Mouse (Mus musculus): ENCODE results near the gene Mmd2. TPM values are rescaled to one million over a fixed set of nuclear protein-coding genes. Genes with fewer than 3 reads are reported as not detected.

Mmd2 gene
- polyA plus RNA-seq, 1 experiment from 2014 or later, result 1.7 TPM

DNA sequence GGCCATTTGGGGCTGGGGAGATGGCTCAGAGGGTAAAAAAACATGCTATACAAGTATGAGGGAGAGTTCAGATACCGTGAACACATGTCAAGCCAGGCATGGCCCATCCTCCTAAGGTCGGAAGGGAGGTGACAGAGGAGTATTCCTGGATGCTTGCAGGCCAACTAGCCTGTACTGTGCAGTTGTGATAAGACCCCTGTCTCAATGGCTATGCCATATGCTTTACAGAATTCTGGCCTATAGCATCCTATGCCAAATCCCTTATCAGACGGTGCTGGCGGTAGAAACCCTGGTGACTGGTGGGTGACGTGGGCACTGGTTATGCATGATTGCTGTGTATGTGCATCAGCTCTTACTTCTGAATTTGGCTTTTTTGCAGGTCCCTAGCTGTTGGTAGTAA lies 29.2 kb upstream of the Mmd2 start:
- WGBS, result 91% methylated on average over 5 of the region's 5 CpGs
- Histone ChIP-seq H3K4me2 (ENCODE audit: low read length) (no peak overlapping the region), H3K4me1 (replicated peaks; ENCODE audit: control insufficient read depth, insufficient read depth, low read length) (no peaks in the 10 kb centered on the region), H3K27ac (ENCODE audit: low read depth) (no peak overlapping the region), H3K4me3 (ENCODE audit: low read depth, low read length) (no peak overlapping the region), H3K27me3 (replicated peaks; ENCODE audit: control insufficient read depth, insufficient read depth, low read length) (no peaks in the 10 kb centered on the region), H3K9me3 (ENCODE audit: control insufficient read depth, low read length) (no peaks in the 10 kb centered on the region), H3K9ac (ENCODE audit: low read length) (no peak overlapping the region), H3K36me3 (ENCODE audit: control insufficient read depth, insufficient read depth, low read length) (peaks cover 59% of the 10 kb centered on the region)
- DNase-seq (ENCODE audit: low spot score) (no peak), ATAC-seq (replicated peaks; ENCODE audit: low FRiP score, low TSS enrichment, low read depth) (no peak)

DNA sequence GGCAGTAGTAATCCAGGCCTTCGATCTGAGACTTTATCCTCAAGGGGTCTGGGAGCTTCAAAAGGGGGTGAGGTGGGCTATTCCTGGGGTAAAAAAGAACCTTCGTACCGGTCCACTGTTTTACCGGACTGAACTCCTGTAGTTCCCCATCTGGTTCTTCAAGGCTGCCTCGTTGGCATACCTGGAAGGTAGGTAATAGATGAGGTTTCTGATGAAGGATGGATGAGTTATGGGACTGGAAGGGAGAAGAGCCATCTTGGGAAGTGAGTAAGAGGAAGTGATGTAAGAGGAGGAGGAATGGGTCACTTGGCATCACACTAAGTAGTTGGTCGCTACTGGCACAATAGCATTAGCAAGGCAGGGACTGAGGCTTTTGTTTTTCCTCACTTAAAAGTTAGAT lies 21.6 kb upstream of the Mmd2 start:
- Histone ChIP-seq H3K27ac (ENCODE audit: low read depth) (no peak overlapping the region), H3K4me1 (replicated peaks; ENCODE audit: control insufficient read depth, insufficient read depth, low read length) (peaks cover 5% of the 10 kb centered on the region; the same call in 1 of the 2 replicates)

GRCm38 (mm10) chr5:142629663-142630025 lies 21.0 kb upstream of the Mmd2 start:
- under 1% methylated on average over 40 of the region's 41 CpGs for WGBS
- no peaks in the 10 kb centered on the region for H3K9me3 ChIP-seq (ENCODE audit: control insufficient read depth, low read length)

More for the DNA sequence above, 21.6 kb upstream of the Mmd2 start:
- WGBS, result 13% methylated on average over 6 of the region's 6 CpGs
- ATAC-seq (replicated peaks; ENCODE audit: low FRiP score, low TSS enrichment, low read depth) (no peak), DNase-seq (ENCODE audit: low spot score) (peak; percentile 54)
- Histone ChIP-seq H3K27me3 (replicated peaks; ENCODE audit: control insufficient read depth, insufficient read depth, low read length) (no peaks in the 10 kb centered on the region), H3K9ac (ENCODE audit: low read length) (peak overlapping the region; percentile 86), H3K4me3 (ENCODE audit: low read depth, low read length) (peak overlapping the region; percentile 97), H3K9me3 (ENCODE audit: control insufficient read depth, low read length) (no peaks in the 10 kb centered on the region), H3K36me3 (ENCODE audit: control insufficient read depth, insufficient read depth, low read length) (peaks cover 20% of the 10 kb centered on the region), H3K4me2 (ENCODE audit: low read length) (peak overlapping the region; percentile 86)

DNA sequence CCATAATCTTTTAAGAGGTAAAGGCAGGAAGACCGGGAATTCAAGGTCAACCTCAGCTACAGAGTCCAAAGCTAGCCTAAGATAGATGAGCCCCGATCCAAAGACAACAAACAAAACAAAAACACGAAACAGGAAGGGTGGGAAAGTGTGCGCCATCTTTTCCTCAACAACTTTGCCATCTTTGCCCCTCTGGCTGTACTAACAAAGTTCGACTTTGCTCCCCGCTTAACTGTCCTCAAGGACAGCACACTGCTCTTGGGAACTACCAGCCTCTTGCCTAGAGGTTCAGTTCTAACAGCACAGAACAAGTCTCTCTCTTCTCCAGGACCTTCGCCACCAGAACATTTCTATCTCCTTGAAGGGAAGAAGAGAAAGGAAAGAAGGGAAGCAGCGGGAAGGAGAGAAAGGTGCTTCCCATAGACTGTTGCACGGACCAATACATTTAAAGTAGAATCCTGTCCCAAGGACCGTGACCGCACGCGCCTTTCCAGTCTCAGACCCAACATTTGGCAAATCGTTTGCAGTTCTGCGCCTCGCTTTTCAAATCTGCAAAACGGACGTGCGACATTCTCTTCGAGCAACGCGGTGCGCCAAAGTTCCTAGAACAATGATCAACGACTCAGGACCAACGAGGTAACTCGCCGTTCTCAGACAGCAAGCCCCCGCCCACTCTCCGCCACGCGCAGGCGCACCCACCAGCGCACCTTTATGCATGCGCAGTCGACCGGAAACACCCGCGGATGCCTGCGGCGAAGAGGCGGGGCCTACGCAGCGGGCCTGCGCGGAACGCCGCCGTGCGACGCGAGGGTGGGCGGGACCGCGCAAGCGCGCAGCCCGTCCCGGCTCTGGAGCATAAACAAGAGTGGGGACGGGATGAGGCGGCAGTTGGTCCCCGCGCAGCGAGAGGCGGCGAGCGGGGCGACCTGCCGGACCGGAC lies 20.4 kb upstream of the Mmd2 start:
- ATAC-seq (replicated peaks; ENCODE audit: low FRiP score, low TSS enrichment, low read depth) (peak; percentile 96), DNase-seq (ENCODE audit: low spot score) (peak; percentile 95)
- WGBS, result under 1% methylated on average over 69 of the region's 69 CpGs
- H3K4me3 ChIP-seq (ENCODE audit: low read depth, low read length), result peak overlapping the region; percentile 97
- H3K36me3 ChIP-seq (ENCODE audit: control insufficient read depth, insufficient read depth, low read length), result peaks cover 16% of the 10 kb centered on the region
- peaks cover 5% of the 10 kb centered on the region; the same call in 1 of the 2 replicates for H3K4me1 ChIP-seq (replicated peaks; ENCODE audit: control insufficient read depth, insufficient read depth, low read length)
- peak overlapping the region; percentile 85 for H3K27ac ChIP-seq (ENCODE audit: low read depth)
- H3K9me3 ChIP-seq (ENCODE audit: control insufficient read depth, low read length), result no peaks in the 10 kb centered on the region
- H3K9ac ChIP-seq (ENCODE audit: low read length), result peak overlapping the region; percentile 86
- H3K4me2 ChIP-seq (ENCODE audit: low read length), result peak overlapping the region; percentile 86
- no peaks in the 10 kb centered on the region for H3K27me3 ChIP-seq (replicated peaks; ENCODE audit: control insufficient read depth, insufficient read depth, low read length)

More at GRCm38 (mm10) chr5:142629663-142630025, 21.0 kb upstream of the Mmd2 start:
- no peaks in the 10 kb centered on the region for H3K27me3 ChIP-seq (replicated peaks; ENCODE audit: control insufficient read depth, insufficient read depth, low read length)
- peak overlapping the region; percentile 82 for H3K27ac ChIP-seq (ENCODE audit: low read depth)
- peak overlapping the region; percentile 97 for H3K4me3 ChIP-seq (ENCODE audit: low read depth, low read length)
- DNase-seq (ENCODE audit: low spot score) (no peak), ATAC-seq (replicated peaks; ENCODE audit: low FRiP score, low TSS enrichment, low read depth) (peak; percentile 79; the same call in 1 of the 2 replicates)
- peak overlapping the region; percentile 86 for H3K9ac ChIP-seq (ENCODE audit: low read length)
- H3K36me3 ChIP-seq (ENCODE audit: control insufficient read depth, insufficient read depth, low read length), result peaks cover 20% of the 10 kb centered on the region
- H3K4me1 ChIP-seq (replicated peaks; ENCODE audit: control insufficient read depth, insufficient read depth, low read length), result peaks cover 5% of the 10 kb centered on the region; the same call in 1 of the 2 replicates
- peak overlapping the region; percentile 86 for H3K4me2 ChIP-seq (ENCODE audit: low read length)

- WGBS, result 81% methylated on average over 2 of the region's 2 CpGs
- Histone ChIP-seq H3K27ac (ENCODE audit: low read depth) (peak within 1 kb of the TSS; percentile 85; the same call in 1 of the 2 replicates), H3K4me3 (ENCODE audit: low read depth, low read length) (peak within 1 kb of the TSS; percentile 97), H3K9me3 (ENCODE audit: control insufficient read depth, low read length) (no peaks in the 10 kb centered on the region), H3K27me3 (replicated peaks; ENCODE audit: control insufficient read depth, insufficient read depth, low read length) (no peaks in the 10 kb centered on the region), H3K36me3 (ENCODE audit: control insufficient read depth, insufficient read depth, low read length) (0 out of 2 replicates have a peak, but pooled peaks cover 3% of the 10 kb centered on the region), H3K4me1 (replicated peaks; ENCODE audit: control insufficient read depth, insufficient read depth, low read length) (peaks cover 5% of the 10 kb centered on the region; the same call in 1 of the 2 replicates), H3K4me2 (ENCODE audit: low read length) (peak within 1 kb of the TSS; percentile 86), H3K9ac (ENCODE audit: low read length) (peak within 1 kb of the TSS; percentile 86)
- no peak for DNase-seq (ENCODE audit: low spot score)
- ATAC-seq (replicated peaks; ENCODE audit: low FRiP score, low TSS enrichment, low read depth), result no peak
Observed at GRCm38 (mm10) chr5:142627398-142627797, 18.8 kb upstream of the Mmd2 start, which contains the start of gene Wipi2. Gene Wipi2, plus strand, starts transcription at chr5:142627698.

DNA sequence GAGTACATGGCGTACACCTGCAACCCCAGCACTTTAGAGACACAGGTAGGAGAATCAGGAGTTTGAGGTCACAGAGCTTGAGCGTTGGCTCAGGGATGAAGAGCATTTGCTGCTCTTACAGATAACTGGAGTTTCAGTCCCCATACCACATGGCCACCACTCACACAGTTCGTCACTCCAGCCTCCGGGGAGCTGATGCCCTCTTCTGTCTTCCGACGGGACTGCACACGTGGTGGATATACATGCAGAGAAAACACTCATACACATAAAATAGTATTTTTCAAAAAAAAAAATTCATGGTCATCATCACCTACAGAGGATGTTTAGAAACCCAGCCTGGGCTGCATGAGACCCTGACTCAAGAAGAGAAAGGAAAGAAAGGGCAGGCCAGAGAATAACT lies 14.5 kb upstream of the Mmd2 start:
- Histone ChIP-seq H3K9me3 (ENCODE audit: control insufficient read depth, low read length) (no peaks in the 10 kb centered on the region), H3K9ac (ENCODE audit: low read length) (no peak overlapping the region), H3K27ac (ENCODE audit: low read depth) (no peak overlapping the region), H3K4me2 (ENCODE audit: low read length) (no peak overlapping the region), H3K27me3 (replicated peaks; ENCODE audit: control insufficient read depth, insufficient read depth, low read length) (no peaks in the 10 kb centered on the region), H3K4me1 (replicated peaks; ENCODE audit: control insufficient read depth, insufficient read depth, low read length) (no peaks in the 10 kb centered on the region), H3K4me3 (ENCODE audit: low read depth, low read length) (no peak overlapping the region), H3K36me3 (ENCODE audit: control insufficient read depth, insufficient read depth, low read length) (no peaks in the 10 kb centered on the region)
- 91% methylated on average over 7 of the region's 7 CpGs for WGBS
- no peak for ATAC-seq (replicated peaks; ENCODE audit: low FRiP score, low TSS enrichment, low read depth)
- DNase-seq (ENCODE audit: low spot score), result no peak

GRCm38 (mm10) chr5:142622134-142622533 lies 13.5 kb upstream of the Mmd2 start:
- Histone ChIP-seq H3K27ac (ENCODE audit: low read depth) (no peak overlapping the region), H3K4me1 (replicated peaks; ENCODE audit: control insufficient read depth, insufficient read depth, low read length) (no peaks in the 10 kb centered on the region), H3K27me3 (replicated peaks; ENCODE audit: control insufficient read depth, insufficient read depth, low read length) (no peaks in the 10 kb centered on the region), H3K4me2 (ENCODE audit: low read length) (no peak overlapping the region), H3K4me3 (ENCODE audit: low read depth, low read length) (no peak overlapping the region), H3K36me3 (ENCODE audit: control insufficient read depth, insufficient read depth, low read length) (no peaks in the 10 kb centered on the region), H3K9me3 (ENCODE audit: control insufficient read depth, low read length) (no peaks in the 10 kb centered on the region), H3K9ac (ENCODE audit: low read length) (no peak overlapping the region)
- no peak for DNase-seq (ENCODE audit: low spot score)
- WGBS, result 82% methylated on average over 1 of the region's 1 CpGs
- no peak for ATAC-seq (replicated peaks; ENCODE audit: low FRiP score, low TSS enrichment, low read depth)

DNA sequence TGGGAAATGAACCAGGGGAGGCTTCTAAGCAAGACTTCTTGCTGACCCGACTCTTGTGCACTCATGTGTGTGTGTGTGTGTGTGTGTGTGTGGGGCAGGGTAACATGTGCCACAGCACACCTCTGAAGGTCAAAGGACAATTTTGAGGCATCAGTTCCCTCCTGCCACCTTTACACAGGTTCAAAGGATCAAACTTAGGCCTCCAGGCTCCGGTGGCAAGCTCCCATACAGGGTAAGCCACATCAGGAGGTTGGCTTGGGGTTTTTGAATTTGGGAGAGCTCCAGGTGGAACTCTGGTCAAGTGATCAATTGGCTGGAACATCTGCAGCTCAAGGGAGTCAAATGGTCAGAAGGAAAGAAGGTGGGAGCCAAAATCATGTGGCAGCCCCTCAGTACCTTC lies 12.8 kb upstream of the Mmd2 start:
- H3K9me3 ChIP-seq (ENCODE audit: control insufficient read depth, low read length), result no peaks in the 10 kb centered on the region
- no peaks in the 10 kb centered on the region for H3K36me3 ChIP-seq (ENCODE audit: control insufficient read depth, insufficient read depth, low read length)
- WGBS, result 78% methylated on average over 2 of the region's 2 CpGs
- no peak overlapping the region for H3K9ac ChIP-seq (ENCODE audit: low read length)
- no peaks in the 10 kb centered on the region for H3K27me3 ChIP-seq (replicated peaks; ENCODE audit: control insufficient read depth, insufficient read depth, low read length)
- no peak overlapping the region for H3K4me3 ChIP-seq (ENCODE audit: low read depth, low read length)
- DNase-seq (ENCODE audit: low spot score) (no peak), ATAC-seq (replicated peaks; ENCODE audit: low FRiP score, low TSS enrichment, low read depth) (no peak)
- no peaks in the 10 kb centered on the region for H3K4me1 ChIP-seq (replicated peaks; ENCODE audit: control insufficient read depth, insufficient read depth, low read length)
- no peak overlapping the region for H3K27ac ChIP-seq (ENCODE audit: low read depth)
- H3K4me2 ChIP-seq (ENCODE audit: low read length), result no peak overlapping the region

Measured in intestine, embryonic 14.5 days (tissue).